Mouse (Mus musculus) MEL (cell line): ENCODE measurements around the gene Nfx1. TPM values are rescaled to one million over a fixed set of nuclear protein-coding genes. Genes with fewer than 3 reads are reported as not detected.

Source experiments
- DNase-seq: peaks from one replicate; pipeline ENCODE4 v3.0.0; 2011; ENCODE audit warnings: low read depth, low spot score
- H3K27ac ChIP-seq: 2 replicates; pipeline ENCODE4 v1.5.1; 2012; ENCODE audit warnings: low read depth, mild to moderate bottlenecking, control low read depth, low read length, moderate library complexity; ENCODE audit not compliant: control insufficient read depth
- H3K27me3 ChIP-seq, 2 experiments: fragments of 150-350 bp in 1 of 2; sonication (generic) in 1 of 2; 2 replicates each; pipeline ENCODE4 v1.6.1; 2012; ENCODE audit warnings: low read length in 2 of 2, mild to moderate bottlenecking in 2 of 2, improper control_type of control experiment in 1 of 2, moderate library complexity in 1 of 2; ENCODE audit not compliant: insufficient read depth in 2 of 2, control insufficient read depth in 1 of 2
- H3K36me3 ChIP-seq, 2 experiments: 2 replicates each; pipeline ENCODE4 v1.6.1; 2012 to 2014; ENCODE audit warnings: low read length in 2 of 2, improper control_type of control experiment in 1 of 2, inconsistent platforms in 1 of 2, mild to moderate bottlenecking in 1 of 2; ENCODE audit not compliant: insufficient read depth in 2 of 2, control insufficient read depth in 1 of 2
- H3K4me1 ChIP-seq, 2 experiments: fragments of 150-350 bp in 1 of 2; sonication (generic) in 1 of 2; 2 replicates each; pipeline ENCODE4 v1.6.1; 2012; ENCODE audit warnings: low read length in 2 of 2, improper control_type of control experiment in 1 of 2, mild to moderate bottlenecking in 1 of 2; ENCODE audit not compliant: insufficient read depth in 2 of 2, control insufficient read depth in 1 of 2
- H3K4me3 ChIP-seq, 2 experiments: fragments of 150-350 bp in 1 of 2; sonication (generic) in 1 of 2; 2 replicates each; pipeline ENCODE4 v1.5.1; 2012; ENCODE audit warnings: low read depth in 2 of 2, low read length in 2 of 2, mild to moderate bottlenecking in 2 of 2, moderate library complexity in 2 of 2, control low read depth in 1 of 2, improper control_type of control experiment in 1 of 2; ENCODE audit not compliant: control insufficient read depth in 1 of 2, insufficient read depth in 1 of 2
- H3K79me2 ChIP-seq: 2 replicates; pipeline ENCODE4 v1.6.1; 2012; ENCODE audit warnings: mild to moderate bottlenecking, low read length, moderate library complexity; ENCODE audit not compliant: control insufficient read depth, poor library complexity, insufficient read depth
- H3K9ac ChIP-seq: 2 replicates; pipeline ENCODE4 v1.6.1; 2012; ENCODE audit warnings: low read depth, mild to moderate bottlenecking, control low read depth, low read length, moderate library complexity; ENCODE audit not compliant: control insufficient read depth, poor library complexity, severe bottlenecking
- H3K9me3 ChIP-seq: fragments of 150-350 bp; sonication (generic); replicated peaks from 2 replicates; pipeline ENCODE4 v1.6.1; 2012; ENCODE audit warnings: mild to moderate bottlenecking, low read length, improper control_type of control experiment, moderate library complexity; ENCODE audit not compliant: insufficient read depth
- CHD1 ChIP-seq: IDR thresholded peaks from 2 replicates; pipeline ENCODE4 v1.6.1; 2012; ENCODE audit warnings: low read depth, mild to moderate bottlenecking, inconsistent platforms, low read length, improper control_type of control experiment
- E2F4 ChIP-seq: IDR thresholded peaks from 2 replicates; pipeline ENCODE4 v1.6.1; 2011; ENCODE audit warnings: low read depth, low read length, improper control_type of control experiment, borderline replicate concordance
- ELF1 ChIP-seq: IDR thresholded peaks from 2 replicates; pipeline ENCODE4 v1.6.1; 2014; ENCODE audit warnings: low read depth, mild to moderate bottlenecking, inconsistent platforms, low read length, improper control_type of control experiment, moderate library complexity
- EP300 ChIP-seq, 2 experiments: IDR thresholded peaks; 2 replicates each; pipeline ENCODE4 v1.6.1; 2011; ENCODE audit warnings: improper control_type of control experiment in 2 of 2, low read length in 2 of 2, low read depth in 1 of 2, mild to moderate bottlenecking in 1 of 2
- GATA1 ChIP-seq: IDR thresholded peaks from 2 replicates; pipeline ENCODE4 v1.6.1; 2011; ENCODE audit warnings: low read depth, low read length, improper control_type of control experiment
- HCFC1 ChIP-seq: IDR thresholded peaks from 2 replicates; pipeline ENCODE4 v1.6.1; 2012; ENCODE audit warnings: low read depth, mild to moderate bottlenecking, inconsistent platforms, low read length, improper control_type of control experiment, moderate library complexity
- MAFK ChIP-seq: IDR thresholded peaks from 2 replicates; pipeline ENCODE4 v1.6.1; 2011; ENCODE audit warnings: low read depth, mild to moderate bottlenecking, low read length, improper control_type of control experiment, borderline replicate concordance
- MAX ChIP-seq: IDR thresholded peaks from 2 replicates; pipeline ENCODE4 v1.6.1; 2011; ENCODE audit warnings: low read length, improper control_type of control experiment
- MXI1 ChIP-seq: IDR thresholded peaks from 2 replicates; pipeline ENCODE4 v1.6.1; 2011; ENCODE audit warnings: mild to moderate bottlenecking, low read depth, low read length, improper control_type of control experiment
- MYB ChIP-seq: IDR thresholded peaks from 2 replicates; pipeline ENCODE4 v1.6.1; 2011; ENCODE audit warnings: mild to moderate bottlenecking, low read depth, low read length, improper control_type of control experiment
- NELFE ChIP-seq: IDR thresholded peaks from 2 replicates; pipeline ENCODE4 v1.6.1; 2011; ENCODE audit warnings: low read depth, low read length, improper control_type of control experiment
- POLR2AphosphoS2 ChIP-seq: IDR thresholded peaks from 2 replicates; pipeline ENCODE4 v1.6.1; 2011; ENCODE audit warnings: low read length, improper control_type of control experiment
- RAD21 ChIP-seq: IDR thresholded peaks from 2 replicates; pipeline ENCODE4 v1.6.1; 2011; ENCODE audit warnings: mild to moderate bottlenecking, low read depth, low read length, improper control_type of control experiment
- TBP ChIP-seq: IDR thresholded peaks from 2 replicates; pipeline ENCODE4 v1.8.0; 2011; ENCODE audit warnings: low read depth, low read length, improper control_type of control experiment
- UBTF ChIP-seq: IDR thresholded peaks from 2 replicates; pipeline ENCODE4 v1.6.1; 2012; ENCODE audit warnings: low read depth, mild to moderate bottlenecking, inconsistent platforms, low read length, improper control_type of control experiment, moderate library complexity, borderline replicate concordance; ENCODE audit not compliant: insufficient read depth
- USF2 ChIP-seq, 2 experiments: IDR thresholded peaks; 2 replicates each; pipeline ENCODE4 v1.6.1; 2011 to 2012; ENCODE audit warnings: improper control_type of control experiment in 2 of 2, low read length in 2 of 2, borderline replicate concordance in 1 of 2, inconsistent platforms in 1 of 2, low read depth in 1 of 2, mild to moderate bottlenecking in 1 of 2; ENCODE audit not compliant: insufficient read depth in 1 of 2
- ZC3H11A ChIP-seq: IDR thresholded peaks from 2 replicates; pipeline ENCODE4 v1.6.1; 2012; ENCODE audit warnings: low read depth, mild to moderate bottlenecking, inconsistent platforms, low read length, improper control_type of control experiment
- ZKSCAN1 ChIP-seq: IDR thresholded peaks from 2 replicates; pipeline ENCODE4 v1.6.1; 2012; ENCODE audit warnings: low read depth, mild to moderate bottlenecking, inconsistent platforms, low read length, improper control_type of control experiment, moderate library complexity
- ZNF384 ChIP-seq: IDR thresholded peaks from 2 replicates; pipeline ENCODE4 v1.6.1; 2012; ENCODE audit warnings: low read depth, mild to moderate bottlenecking, inconsistent platforms, low read length, improper control_type of control experiment
- polyA plus RNA-seq, 2 experiments: library from polyadenylated mRNA; stranded (reverse) in 1 of 2; unstranded in 1 of 2; fragments of >175 nt in 1 of 2; fragments of >200 nt in 1 of 2; gene quantifications; 2 replicates each; pipeline versions ENCODE4 v1.2.1 to v1.2.4; 2012; ENCODE audit warnings: low replicate concordance in 2 of 2, low read depth in 1 of 2; ENCODE audit not compliant: insufficient read length in 2 of 2, insufficient read depth in 1 of 2, missing spikeins in 1 of 2
- total RNA-seq: library from RNA; depleted of rRNA; stranded (reverse); fragments of 300-350 nt; gene quantifications from 2 replicates; pipeline ENCODE4 v1.2.3, GENCODE M21; 2012; rRNA removed

The Nfx1 gene
- total and polyA plus RNA-seq, 3 experiments = 54.9 to 72.6 TPM; not detected in 1

- H3K79me2 ChIP-seq = no peaks in the 10 kb centered on the region
- H3K27ac ChIP-seq = peak overlapping the region; percentile 17; the same call in 1 of the 2 replicates
Observed at GRCm38 (mm10) chr4:41073008-41073817, 102.5 kb downstream of the Nfx1 start.

GRCm38 (mm10) chr4:41074461-41074860, 103.8 kb downstream of the Nfx1 start:
- TF ChIP-seq MAX = no peak
- TF ChIP-seq ZKSCAN1 = no peak
- no peak for TF ChIP-seq MAFK
- no peak for TF ChIP-seq RAD21
- no peak for TF ChIP-seq ELF1
- no peak for TF ChIP-seq USF2 (IDR thresholded peaks at IDR 0.05; ENCODE audit: borderline replicate concordance in 1 of 2, insufficient read depth in 1 of 2, low read depth in 1 of 2, low read length in 2 of 2)
- TF ChIP-seq HCFC1 = no peak
- TF ChIP-seq ZNF384 = no peak
- TF ChIP-seq POLR2AphosphoS2 = no peak
- no peak for TF ChIP-seq CHD1
- TF ChIP-seq MXI1 = no peak
- TF ChIP-seq UBTF = no peak
- TF ChIP-seq GATA1 = no peak
- TF ChIP-seq MYB = no peak
- TF ChIP-seq NELFE = no peak
- no peak for TF ChIP-seq ZC3H11A
- no peak for TF ChIP-seq EP300 (IDR thresholded peaks at IDR 0.05; ENCODE audit: low read depth in 1 of 2, low read length in 2 of 2)
- Histone ChIP-seq H3K4me1 (peaks cover 6 to 18% of the 10 kb centered on the region in 2 experiments; a peak in 3 of 4 replicates), H3K9ac (no peak overlapping the region), H3K79me2 (no peaks in the 10 kb centered on the region), H3K9me3 (no peaks in the 10 kb centered on the region), H3K36me3 (peaks cover 0 to 6% of the 10 kb centered on the region in 2 experiments; a peak in 2 of 4 replicates), H3K27me3 (no peaks in the 10 kb centered on the region), H3K4me3 (no peak overlapping the region), H3K27ac (no peak overlapping the region)
- no peak for DNase-seq

More at GRCm38 (mm10) chr4:41073008-41073817, 102.5 kb downstream of the Nfx1 start:
- Histone ChIP-seq H3K9me3 (no peaks in the 10 kb centered on the region), H3K9ac (peak overlapping the region; percentile 39), H3K27me3 (no peaks in the 10 kb centered on the region), H3K36me3 (peaks cover 0 to 2% of the 10 kb centered on the region in 2 experiments; a peak in 1 of 4 replicates), H3K4me3 (peak overlapping the region; percentile 32 to 50), H3K4me1 (peaks cover under 1 to 8% of the 10 kb centered on the region in 2 experiments; a peak in 3 of 4 replicates)
- TF ChIP-seq E2F4 (no peak), ZNF384 (peak; percentile 86), TBP (peak; percentile 61)
- peak; percentile 71 for DNase-seq

Other genes starting within 250 kb of the Nfx1 start
- 108 and 115 TPM in 2 replicates for gene Dnaja1, start 248.8 kb upstream of the Nfx1 start, total RNA-seq
- gene Dnaja1, start 248.8 kb upstream of the Nfx1 start, polyA plus RNA-seq = 100 to 1,000 TPM; 355 to 482 TPM
- 124 TPM in 2 replicates for gene Smu1, start 213.0 kb upstream of the Nfx1 start, total RNA-seq
- gene Smu1, start 213.0 kb upstream of the Nfx1 start, polyA plus RNA-seq = 100 to 1,000 TPM in 1 of 2 experiments, not detected in 1; 111 TPM
- 10.8 TPM in 2 replicates for gene B4galt1, start 116.9 kb upstream of the Nfx1 start, total RNA-seq
- 10 to 100 TPM in 1 of 2 experiments, not detected in 1; 22.5 TPM for gene B4galt1, start 116.9 kb upstream of the Nfx1 start, polyA plus RNA-seq
- gene Spink4, start 50.9 kb upstream of the Nfx1 start, total RNA-seq = 1.4 TPM in 1 of 2 replicates, not detected in the other
- under 1 TPM in 1 of 2 experiments, not detected in 1; 0.19 TPM for gene Spink4, start 50.9 kb upstream of the Nfx1 start, polyA plus RNA-seq
- 175 and 194 TPM in 2 replicates for gene Bag1, start 22.6 kb upstream of the Nfx1 start, total RNA-seq
- 100 to 1,000 TPM in 1 of 2 experiments, not detected in 1; 235 TPM for gene Bag1, start 22.6 kb upstream of the Nfx1 start, polyA plus RNA-seq
- 38.5 and 39.1 TPM in 2 replicates for gene Chmp5, start 22.5 kb upstream of the Nfx1 start, total RNA-seq
- 10 to 100 TPM in 1 of 2 experiments, not detected in 1; 34.7 TPM for gene Chmp5, start 22.5 kb upstream of the Nfx1 start, polyA plus RNA-seq
- gene Aqp7, start 77.2 kb downstream of the Nfx1 start, total RNA-seq = not detected in 2 replicates
- gene Aqp7, start 77.2 kb downstream of the Nfx1 start, polyA plus RNA-seq = under 1 TPM in 1 of 2 experiments, not detected in 1; 0.06 TPM
- gene Aqp3, start 127.3 kb downstream of the Nfx1 start, total RNA-seq = 0.10 and 0.12 TPM in 2 replicates
- gene Aqp3, start 127.3 kb downstream of the Nfx1 start, polyA plus RNA-seq = under 1 TPM in 1 of 2 experiments, not detected in 1; 0.42 TPM
- gene Nol6, start 153.5 kb downstream of the Nfx1 start, total RNA-seq = 28.1 and 36.6 TPM in 2 replicates
- 10 to 100 TPM in 1 of 2 experiments, not detected in 1; 71.2 TPM for gene Nol6, start 153.5 kb downstream of the Nfx1 start, polyA plus RNA-seq
- gene Ube2r2, start 164.8 kb downstream of the Nfx1 start, total RNA-seq = 24.5 and 28.2 TPM in 2 replicates
- 10 to 100 TPM; 70.1 to 94.1 TPM for gene Ube2r2, start 164.8 kb downstream of the Nfx1 start, polyA plus RNA-seq